Mouse (Mus musculus): ENCODE results near the gene Btnl6. TPM values are rescaled to one million over a fixed set of nuclear protein-coding genes. Genes with fewer than 3 reads are reported as not detected.
"Not testable (repeated sequence)": the region's sequence is repeated elsewhere in the genome, so short reads cannot be mapped to it uniquely, and the experiment has no call there.

The Btnl6 gene
- total RNA-seq (2014; fragmentation: Nextera tagmentation) (not detected in 2 replicates), total RNA-seq (2017) (not detected in 2 replicates)

DNA sequence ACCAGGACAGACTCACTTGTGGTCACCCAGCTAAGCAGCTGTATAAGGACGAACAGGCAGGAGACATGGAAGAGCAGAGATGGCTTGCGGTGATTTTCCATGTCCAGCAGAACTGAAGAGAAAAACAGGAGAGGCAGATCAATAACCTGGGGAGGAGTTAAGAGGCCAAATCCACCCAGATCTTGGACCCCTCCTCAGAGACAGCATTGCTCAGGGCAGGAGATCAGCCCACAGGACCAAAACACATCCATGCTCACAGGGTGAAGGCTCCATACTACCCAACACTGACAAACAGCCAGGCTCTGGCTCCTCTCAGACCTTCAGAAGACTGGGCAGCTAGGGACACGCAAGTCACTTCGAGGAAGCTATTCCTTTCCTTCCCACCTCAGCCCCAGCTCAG is at the start of gene Btnl6:
Gene Btnl6, minus strand, starts transcription at position 101 of the 400 bp plus-strand sequence.
- no peak for ATAC-seq (replicated peaks; ENCODE audit: low FRiP score, low TSS enrichment, poor library complexity, severe bottlenecking)

DNA sequence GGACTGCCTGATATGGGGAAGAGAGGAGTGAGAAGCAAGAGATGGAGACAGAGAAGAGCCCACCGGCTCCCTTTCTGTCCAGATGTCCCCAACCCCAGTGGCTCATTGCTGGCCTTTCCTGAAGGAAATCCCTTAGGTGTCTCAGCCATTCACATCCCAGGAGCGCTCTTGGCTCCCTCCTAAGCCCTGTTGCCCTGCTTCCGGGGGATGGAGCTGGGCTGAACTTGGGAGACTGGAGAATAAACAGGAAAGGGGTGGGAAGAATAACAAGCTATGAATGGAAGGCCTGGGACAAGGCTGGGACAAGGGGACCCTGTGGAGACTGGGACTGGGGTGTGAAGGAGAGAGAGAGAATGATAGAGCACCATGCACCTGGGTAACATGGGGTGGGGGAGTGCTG is 47.6 kb upstream of the Btnl6 start:
- no peak for ATAC-seq (replicated peaks; ENCODE audit: low FRiP score, low TSS enrichment, poor library complexity, severe bottlenecking)

DNA sequence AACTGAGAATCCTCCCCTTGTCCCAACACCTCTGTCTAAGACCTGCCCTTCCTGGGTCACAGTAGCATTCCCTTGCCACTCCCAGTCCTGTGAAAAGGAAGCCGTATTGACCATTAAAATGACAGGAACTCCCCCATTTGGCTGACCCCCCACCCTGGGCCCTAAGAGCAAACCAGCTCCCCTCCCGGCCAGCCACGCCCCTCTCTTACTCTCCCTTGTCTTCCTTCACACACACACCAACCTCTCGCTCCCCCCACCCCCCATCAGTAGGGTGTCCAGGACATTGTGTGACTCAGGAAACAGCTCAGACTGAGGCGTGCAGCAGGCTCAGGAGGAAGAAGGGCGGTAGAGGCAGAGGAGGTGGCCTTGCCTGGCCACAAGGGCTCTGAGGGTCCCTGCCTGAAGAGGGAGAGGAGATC is 46.9 kb upstream of the Btnl6 start, which contains the start of gene Notch4:
Gene Notch4, plus strand, starts transcription at position 266 of the 419 bp plus-strand sequence.
- ATAC-seq (replicated peaks; ENCODE audit: low FRiP score, low TSS enrichment, poor library complexity, severe bottlenecking), result no peak

DNA sequence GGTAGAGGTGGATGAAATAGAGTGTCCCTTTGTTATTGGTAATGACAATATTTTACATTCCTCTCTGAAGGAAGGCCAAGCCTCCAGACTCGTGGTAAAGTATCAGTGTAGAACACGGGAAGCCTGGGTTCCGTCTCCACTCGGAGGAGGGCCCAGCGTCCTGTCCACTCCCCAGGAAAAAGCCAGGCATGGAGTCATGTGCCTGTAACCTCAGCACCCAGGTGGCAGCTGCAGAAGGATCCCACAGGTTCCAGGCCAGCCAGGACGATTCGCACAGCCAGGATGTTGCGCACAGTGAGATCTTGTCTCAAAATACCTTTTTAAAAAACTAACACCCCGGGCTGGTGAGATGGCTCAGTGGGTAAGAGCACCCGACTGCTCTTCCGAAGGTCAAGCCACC is 46.2 kb upstream of the Btnl6 start:
- no peak for ATAC-seq (replicated peaks; ENCODE audit: low FRiP score, low TSS enrichment, poor library complexity, severe bottlenecking)

DNA sequence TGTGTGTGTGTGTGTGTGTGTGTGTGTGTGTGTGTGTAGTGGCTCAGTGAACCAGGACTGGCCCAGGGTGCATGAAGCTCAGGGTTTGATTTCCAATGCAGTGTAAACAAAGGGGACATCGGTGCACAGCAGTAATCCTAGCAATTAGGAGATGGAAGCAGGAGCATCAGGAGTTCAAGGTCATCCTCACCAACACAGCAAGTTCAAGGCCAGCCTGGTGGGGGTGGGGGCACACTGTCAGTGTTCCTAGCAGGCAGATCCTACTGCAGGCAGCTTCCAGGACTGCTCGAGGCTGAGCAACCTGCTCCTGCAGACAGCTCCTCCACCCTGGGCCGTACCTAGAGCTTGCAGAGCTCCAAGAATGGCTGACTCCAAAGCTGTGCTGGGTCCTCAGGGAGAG is 45.4 kb upstream of the Btnl6 start:
- no peak for ATAC-seq (replicated peaks; ENCODE audit: low FRiP score, low TSS enrichment, poor library complexity, severe bottlenecking)

DNA sequence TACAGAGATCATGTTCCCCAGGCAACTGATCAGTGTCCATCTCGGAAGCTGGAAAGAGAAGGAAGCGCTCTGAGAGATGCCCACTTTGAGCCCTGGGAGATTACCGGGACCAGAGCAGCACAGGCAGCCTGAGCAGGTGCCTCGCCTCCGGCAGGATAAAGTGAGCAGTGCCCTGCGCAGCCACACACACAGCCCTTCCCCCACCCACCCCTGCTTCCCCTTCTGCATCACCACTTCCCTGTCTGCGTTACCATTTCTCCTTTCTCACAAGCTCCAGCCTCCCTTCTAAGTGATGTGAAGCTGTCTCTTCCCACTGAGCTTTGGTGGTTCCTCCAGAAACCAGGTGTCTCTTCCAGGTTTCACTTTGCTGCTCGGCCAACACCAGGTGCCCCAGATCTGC is 44.0 kb upstream of the Btnl6 start:
- ATAC-seq (replicated peaks; ENCODE audit: low FRiP score, low TSS enrichment, poor library complexity, severe bottlenecking), result no peak

DNA sequence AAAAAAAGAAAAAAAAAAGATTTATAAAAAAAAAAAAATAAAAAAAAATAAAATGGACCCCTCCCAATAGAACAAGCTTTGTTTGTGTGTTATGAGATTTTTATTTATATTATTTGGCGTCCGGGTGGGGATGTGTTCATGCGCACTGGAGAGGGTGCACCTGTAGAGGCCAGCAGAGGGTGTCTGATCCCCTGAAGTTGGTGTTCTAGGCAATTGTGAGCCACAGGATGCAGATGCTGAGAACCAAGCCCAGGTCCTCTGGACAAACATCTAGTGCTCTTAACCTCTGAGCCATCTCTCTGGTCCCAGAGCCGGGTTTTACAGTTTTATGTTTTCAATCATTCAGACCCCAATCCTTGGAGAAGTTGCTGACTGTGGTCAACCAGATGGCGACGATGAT is 43.3 kb upstream of the Btnl6 start:
- no peak for ATAC-seq (replicated peaks; ENCODE audit: low FRiP score, low TSS enrichment, poor library complexity, severe bottlenecking)

DNA sequence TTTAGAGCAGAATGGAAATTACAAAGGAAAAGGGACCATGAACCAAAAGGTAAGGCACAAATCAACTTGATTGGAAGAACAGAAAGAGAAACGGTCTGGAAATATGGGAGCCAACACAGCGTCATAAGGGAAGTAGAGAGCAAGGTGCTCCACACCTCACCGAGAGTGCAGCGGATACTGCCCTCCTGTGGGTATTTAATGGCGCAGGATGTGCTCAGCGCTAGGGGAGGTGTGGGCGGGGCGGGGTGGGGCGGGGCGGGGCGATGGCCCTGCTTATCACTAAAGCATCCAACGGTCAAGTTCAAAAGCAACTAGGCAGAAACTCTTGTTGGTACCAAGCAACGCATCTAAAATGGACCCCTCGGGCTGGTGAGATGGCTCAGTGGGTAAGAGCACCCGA is 42.7 kb upstream of the Btnl6 start:
- ATAC-seq (replicated peaks; ENCODE audit: low FRiP score, low TSS enrichment, poor library complexity, severe bottlenecking), result no peak

DNA sequence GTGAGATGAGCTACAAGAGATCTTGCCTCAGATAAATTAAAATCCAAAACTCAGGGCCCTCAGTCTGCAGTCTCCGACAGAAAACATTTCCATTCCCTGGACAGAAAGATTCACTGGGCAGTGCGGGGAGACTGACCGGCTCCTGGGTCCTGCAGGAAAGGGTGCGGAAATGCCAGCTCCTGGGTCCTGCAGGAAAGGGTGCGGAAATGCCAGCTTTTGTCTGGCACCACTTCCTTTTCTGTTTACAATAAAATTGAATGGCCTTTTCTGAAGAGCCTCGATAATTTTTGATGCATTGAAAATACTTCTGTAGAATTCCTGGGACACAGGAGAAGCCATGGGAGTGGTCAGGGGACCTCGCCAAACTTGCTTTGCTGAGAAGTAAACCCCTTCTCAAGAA is 42.0 kb upstream of the Btnl6 start:
- ATAC-seq (replicated peaks; ENCODE audit: low FRiP score, low TSS enrichment, poor library complexity, severe bottlenecking), result no peak

DNA sequence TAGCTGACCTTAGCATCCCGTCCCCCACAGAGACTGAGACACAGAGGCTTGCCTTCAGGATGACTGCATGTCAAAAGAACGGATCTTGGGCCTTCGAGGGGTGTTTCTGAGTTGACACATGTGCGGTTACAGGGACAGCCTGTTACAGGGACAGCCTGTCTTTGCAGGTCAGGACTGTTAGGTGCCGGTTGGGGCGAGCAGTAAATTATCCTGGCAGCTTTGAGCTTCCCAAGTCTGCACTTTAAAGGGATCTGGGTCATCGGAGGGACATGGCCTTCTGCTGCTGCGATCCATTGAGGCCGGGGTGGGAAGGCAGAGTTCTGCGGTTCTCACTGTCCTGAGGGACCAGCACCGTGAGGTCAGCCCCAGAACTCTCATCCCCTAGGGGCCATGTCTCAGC is 40.3 kb upstream of the Btnl6 start:
- no peak for ATAC-seq (replicated peaks; ENCODE audit: low FRiP score, low TSS enrichment, poor library complexity, severe bottlenecking)

DNA sequence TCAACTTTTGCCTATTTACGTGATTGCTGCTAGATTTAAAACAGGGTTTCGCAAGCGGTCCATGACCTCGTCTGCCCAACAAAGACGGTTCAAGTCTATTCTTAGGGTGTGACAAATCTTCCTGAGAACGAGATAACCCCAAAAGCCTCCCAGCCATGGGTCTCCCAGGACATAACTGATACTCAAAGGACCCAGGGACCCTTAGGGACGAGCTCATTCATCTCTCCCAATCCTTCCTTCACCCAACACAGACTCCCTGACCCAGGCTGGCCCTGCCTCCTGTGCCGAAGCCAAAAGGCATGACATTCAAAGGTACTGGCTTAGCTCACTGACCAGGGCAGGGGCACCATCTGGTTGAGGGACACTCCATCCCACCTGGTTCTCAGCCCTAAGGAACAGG is 39.3 kb upstream of the Btnl6 start:
- no peak for ATAC-seq (replicated peaks; ENCODE audit: low FRiP score, low TSS enrichment, poor library complexity, severe bottlenecking)

DNA sequence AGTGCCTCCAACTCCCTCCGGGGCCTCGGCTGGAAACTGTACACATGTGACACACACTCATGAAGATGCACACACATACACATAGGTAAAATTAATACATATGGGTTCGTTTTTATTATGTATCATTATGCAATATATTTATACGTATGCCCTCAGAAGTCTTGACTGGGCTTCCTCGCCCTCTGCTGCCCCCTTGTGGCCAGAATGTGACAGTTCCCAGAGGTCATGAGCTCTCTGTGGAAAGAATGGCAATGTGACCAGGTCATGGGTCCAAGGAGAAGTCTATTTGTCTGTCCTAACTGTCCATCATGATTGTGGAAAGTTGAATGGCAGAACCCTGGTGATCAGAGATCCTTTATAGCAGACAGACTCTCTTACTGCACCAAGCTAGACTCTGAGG is 38.3 kb upstream of the Btnl6 start:
- peak; percentile 77 for ATAC-seq (replicated peaks; ENCODE audit: low FRiP score, low TSS enrichment, poor library complexity, severe bottlenecking)

DNA sequence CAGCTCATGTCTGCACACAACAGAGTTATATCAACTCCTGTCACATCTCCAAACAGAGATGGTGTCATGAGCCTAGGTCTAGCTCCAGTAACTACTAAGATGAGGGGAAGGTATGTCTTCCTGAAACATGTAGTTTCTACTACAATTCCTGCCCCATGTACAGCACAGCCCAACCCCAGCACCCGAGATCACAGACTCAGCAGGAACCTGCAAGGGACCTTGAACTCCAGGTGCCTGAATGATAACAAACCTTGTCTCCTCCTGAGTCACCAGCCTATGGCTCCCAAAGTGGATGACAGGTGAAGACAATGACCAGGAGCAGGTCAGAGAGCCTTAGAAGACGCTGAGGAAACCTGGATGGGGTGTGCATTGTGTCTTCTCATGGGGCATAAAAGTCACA is 32.7 kb upstream of the Btnl6 start:
- no peak for ATAC-seq (replicated peaks; ENCODE audit: low FRiP score, low TSS enrichment, poor library complexity, severe bottlenecking)

DNA sequence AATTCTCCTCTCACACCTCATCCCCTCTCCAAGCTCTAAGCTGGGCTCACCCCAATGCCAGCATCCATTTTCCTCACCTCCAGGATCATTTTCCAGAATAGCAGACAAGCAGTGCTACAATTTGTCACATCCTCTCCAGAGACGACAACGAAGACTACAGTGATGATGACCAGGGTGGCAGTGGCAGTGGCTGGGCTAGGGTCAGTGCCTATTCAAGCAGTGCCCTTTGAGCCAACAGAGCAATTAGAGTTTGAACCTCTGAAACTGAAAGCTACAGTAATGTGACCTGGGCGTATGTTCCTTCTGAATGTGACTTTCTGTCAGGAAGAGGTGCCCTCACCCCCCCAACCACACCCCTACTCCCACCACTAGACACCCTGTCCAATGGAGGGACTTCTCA is 32.0 kb upstream of the Btnl6 start:
- ATAC-seq (replicated peaks; ENCODE audit: low FRiP score, low TSS enrichment, poor library complexity, severe bottlenecking), result no peak

DNA sequence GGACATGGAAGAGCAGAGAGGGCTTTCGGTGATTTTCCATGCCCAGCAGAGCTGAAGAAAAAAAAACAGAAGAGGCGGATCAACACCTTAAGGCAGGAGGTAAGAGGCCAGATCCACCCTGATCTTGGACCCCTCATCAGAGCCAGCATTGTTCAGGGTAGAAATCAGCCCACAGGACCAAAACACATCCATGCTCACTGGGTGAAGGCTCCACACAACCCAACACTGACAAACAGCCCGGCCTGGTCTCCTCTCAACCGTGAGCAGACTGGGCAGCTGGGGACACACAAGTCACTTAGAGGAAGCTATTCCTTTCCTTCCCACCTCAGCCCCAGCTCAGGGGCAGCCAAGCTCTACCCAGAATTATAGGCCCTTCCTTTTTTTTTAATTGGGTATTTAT is 30.4 kb upstream of the Btnl6 start:
- no peak for ATAC-seq (replicated peaks; ENCODE audit: low FRiP score, low TSS enrichment, poor library complexity, severe bottlenecking)

DNA sequence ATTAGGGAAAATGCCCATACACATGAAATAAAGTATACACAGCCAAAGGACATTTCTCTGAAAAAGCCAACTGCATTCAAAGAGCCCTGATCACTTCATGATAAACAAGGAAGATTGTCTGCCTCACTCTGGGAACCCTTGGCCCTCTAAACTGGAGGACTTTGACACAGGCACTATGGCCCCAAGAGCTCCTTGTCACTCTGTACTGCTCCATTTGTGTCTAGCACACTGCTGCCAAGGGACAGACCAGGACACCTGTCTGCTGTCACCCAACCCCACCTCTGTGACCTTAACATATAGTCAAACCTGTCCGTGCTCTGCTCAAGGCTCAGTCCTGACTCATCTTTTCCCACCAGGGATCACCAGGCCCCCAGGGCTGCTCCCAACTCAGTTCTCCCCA is 29.6 kb upstream of the Btnl6 start:
- ATAC-seq (replicated peaks; ENCODE audit: low FRiP score, low TSS enrichment, poor library complexity, severe bottlenecking), result no peak

DNA sequence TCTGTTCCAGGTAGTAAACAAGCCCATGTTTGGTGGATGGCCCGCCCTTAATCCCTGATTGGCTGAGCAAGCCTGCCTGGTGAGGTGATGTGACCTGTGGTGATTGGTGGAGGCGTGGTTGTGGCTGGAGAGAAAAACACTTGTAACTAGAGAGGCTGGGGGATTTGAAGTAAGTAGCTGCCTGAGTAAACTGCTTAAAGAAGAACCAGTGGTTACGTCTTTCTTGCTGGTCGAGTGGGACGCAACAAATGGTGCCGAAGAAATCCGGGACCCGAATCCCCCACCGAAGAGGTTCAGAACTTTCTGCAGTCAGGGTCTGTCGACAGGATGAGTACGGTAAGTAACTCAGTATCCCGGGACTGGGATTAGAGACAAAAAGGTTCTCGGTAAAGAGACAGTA is 26.4 kb upstream of the Btnl6 start:
- not testable (repeated sequence) for ATAC-seq (replicated peaks; ENCODE audit: low FRiP score, low TSS enrichment, poor library complexity, severe bottlenecking)

DNA sequence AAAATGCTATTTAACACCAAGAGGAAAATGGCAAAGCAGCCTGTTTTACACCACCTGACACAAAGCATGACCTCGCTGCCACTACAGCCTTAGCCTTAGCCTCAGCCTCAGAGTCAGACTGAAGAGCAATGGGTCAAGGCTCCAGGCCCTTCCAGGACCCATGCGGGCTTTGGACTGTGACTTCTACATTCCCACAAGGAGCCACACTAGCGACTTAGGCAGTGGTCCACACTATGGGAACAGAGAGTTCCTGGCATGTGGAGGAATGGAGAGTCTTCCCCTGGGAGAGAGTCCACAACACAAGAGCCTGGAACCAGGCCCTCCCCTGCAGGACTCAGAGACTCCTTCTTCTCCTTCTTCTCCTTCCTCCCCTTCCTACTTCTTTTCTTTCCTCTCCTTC is 15.5 kb upstream of the Btnl6 start:
- no peak for ATAC-seq (replicated peaks; ENCODE audit: low FRiP score, low TSS enrichment, poor library complexity, severe bottlenecking)

DNA sequence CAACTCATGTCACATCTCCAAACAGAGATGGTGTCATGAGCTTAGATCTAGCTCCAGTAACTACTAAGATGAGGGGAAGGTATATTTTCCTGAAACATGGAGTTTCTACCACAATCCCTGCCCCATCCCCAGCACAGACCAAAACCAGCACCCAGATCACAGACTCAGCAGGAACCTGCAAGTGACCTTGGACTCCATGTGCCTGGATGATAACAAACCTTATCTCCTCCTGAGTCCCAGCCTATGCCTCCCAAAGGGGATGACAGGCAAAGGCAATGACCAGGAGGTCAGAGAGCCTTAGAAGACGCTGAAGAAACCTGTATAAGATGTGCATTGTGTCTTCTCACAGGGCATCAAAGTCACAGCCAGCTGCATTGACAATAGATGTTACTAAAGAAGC is 1.8 kb upstream of the Btnl6 start:
- no peak for ATAC-seq (replicated peaks; ENCODE audit: low FRiP score, low TSS enrichment, poor library complexity, severe bottlenecking)

DNA sequence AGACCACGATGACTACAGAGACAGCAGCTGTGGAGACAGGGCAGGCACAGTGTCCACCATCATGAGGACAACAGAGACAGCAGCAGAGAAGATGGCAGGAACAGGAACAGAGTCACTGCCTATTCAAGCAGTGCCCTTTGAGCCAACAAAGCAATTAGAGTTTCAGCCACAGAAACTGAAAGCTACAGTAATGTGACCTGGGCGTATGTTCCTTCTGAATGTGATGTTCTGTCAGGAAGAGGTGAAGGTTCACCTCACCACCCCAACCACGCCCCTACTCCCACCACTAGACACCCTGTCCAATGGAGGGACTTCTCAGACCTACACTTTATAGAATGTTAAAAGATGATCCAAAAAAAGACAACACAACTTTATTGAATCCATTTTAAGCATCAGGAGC is 1.4 kb upstream of the Btnl6 start:
- ATAC-seq (replicated peaks; ENCODE audit: low FRiP score, low TSS enrichment, poor library complexity, severe bottlenecking), result not testable (repeated sequence)

DNA sequence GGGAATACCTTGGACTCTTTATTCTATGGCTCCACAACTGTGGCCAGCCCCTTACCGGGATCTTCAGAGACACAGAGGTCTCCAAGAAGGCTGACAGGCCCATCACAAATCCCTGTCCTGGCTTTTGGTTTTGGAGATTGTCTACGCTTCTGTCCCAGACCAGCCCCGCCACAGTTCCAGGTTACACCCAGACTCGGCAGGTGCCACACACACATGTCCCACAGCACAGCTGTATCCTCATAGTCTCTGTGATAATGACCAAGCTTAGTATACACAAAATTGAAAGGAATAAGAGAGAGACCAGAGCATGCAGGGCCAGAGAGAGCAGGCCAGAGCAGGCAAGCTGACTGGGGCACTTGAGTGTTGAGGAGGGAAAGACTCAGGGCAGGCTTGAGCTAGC is 643 bp upstream of the Btnl6 start:
- no peak for ATAC-seq (replicated peaks; ENCODE audit: low FRiP score, low TSS enrichment, poor library complexity, severe bottlenecking)

DNA sequence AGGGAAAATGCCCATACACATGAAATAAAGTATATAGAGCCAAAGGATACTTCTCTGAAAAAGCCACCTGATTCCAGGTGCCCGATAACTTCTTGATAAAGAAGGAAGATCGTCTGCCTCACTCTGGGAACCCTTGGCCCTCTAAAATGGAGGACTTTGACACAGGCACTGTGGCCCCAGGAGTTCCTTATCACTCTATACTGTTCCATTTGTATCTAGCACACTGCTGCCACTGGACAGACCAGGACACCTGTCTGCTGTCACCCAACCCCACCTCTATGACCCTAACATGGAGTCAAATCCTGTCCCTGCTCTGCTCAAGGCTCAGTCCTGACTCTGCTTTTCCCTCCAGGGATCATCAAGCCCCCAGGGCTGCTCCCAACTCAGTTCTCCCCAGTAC is 638 bp downstream of the Btnl6 start:
- no peak for ATAC-seq (replicated peaks; ENCODE audit: low FRiP score, low TSS enrichment, poor library complexity, severe bottlenecking)

All from megakaryocyte-erythroid progenitor cell, adult 5-6 weeks (primary cell).